Mouse (Mus musculus) left cerebral cortex, adult 2 months (tissue): ENCODE measurements at regions not wholly inside any gene's neighbourhood (a gene's known extent, or its start where the extent isn't known, plus 50 kb on each side); places are given as distances from the start of the nearest gene placed in this dataset.

ENCODE experiments used
- DNase-seq, 2 experiments: peaks; one replicate each; pipeline ENCODE4 v3.0.0; 2021 to 2022; ENCODE audit warnings: low spot score in 2 of 2, mixed read lengths in 1 of 2; ENCODE audit errors: extremely low spot score in 1 of 2
- H3K27ac ChIP-seq: fragments of 200-600 bp; 2 replicates; pipeline ENCODE4 v1.8.1; 2022
- H3K4me3 ChIP-seq: fragments of 200-600 bp; 2 replicates; pipeline ENCODE4 v1.8.1; 2022
- CTCF ChIP-seq: fragments of 200-600 bp; IDR thresholded peaks from 2 replicates; pipeline ENCODE4 v1.8.1; 2022; ENCODE audit warnings: antibody characterized with exemption, mild to moderate bottlenecking, moderate library complexity
- intact Hi-C: fragments of 180-260 bp; cut with DNase I; formaldehyde crosslinking; loops from one replicate; pipeline ENCODE4 v1.15.1; 2025
- microRNA-seq, 2 experiments: library from miRNA; unstranded; fragments of <30 nt; microRNA quantifications; one replicate each; pipeline ENCODE4 v1.2.0; 2021

DNA sequence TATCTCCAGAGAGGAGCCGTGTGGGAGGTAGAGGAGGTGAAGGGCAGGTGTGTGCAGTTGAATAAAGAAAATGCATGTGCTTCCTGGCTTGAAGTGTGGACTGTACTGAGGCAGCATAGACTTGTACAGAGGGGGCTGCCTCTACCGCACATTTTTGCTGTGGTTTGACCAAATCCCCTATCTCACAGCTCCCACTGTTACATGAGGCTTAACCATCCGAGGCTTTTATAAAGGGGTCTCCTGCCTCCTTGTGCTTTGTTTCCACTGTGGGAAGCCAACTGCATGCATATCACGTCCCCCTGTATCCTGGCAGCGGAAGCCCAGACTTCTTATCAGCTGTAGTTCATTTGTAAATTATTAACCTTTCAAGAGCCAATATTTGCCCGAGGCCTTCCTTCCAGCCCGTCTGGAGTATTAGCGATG is 53.6 kb upstream of the Camk1g start:
- no peak for TF ChIP-seq CTCF
- intact Hi-C loops, result no loop called here
- DNase-seq, result no peak
- Histone ChIP-seq H3K27ac (no peak overlapping the region), H3K4me3 (no peak overlapping the region)

DNA sequence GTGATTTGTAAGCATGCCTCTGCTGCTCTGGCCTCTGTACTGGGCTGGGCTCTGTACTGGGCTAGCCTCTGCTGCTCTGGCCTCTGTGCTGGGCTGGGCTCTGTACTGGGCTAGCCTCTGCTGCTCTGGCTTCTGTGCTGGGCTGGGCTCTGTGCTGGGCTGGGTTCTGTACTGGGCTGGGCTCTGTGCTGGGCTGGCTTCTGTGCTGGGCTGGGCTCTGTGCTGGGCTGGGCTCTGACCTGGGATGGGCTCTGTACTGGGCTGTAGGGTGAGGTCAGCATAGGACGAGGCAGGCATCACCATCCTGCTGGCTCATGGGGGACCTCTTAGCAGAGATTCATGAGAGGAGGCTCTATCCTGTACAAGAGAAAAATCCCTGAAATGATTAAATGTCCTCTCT is 52.8 kb upstream of the Camk1g start:
- H3K27ac ChIP-seq, result no peak overlapping the region
- no peak overlapping the region for H3K4me3 ChIP-seq
- intact Hi-C loops, result no loop called here
- TF ChIP-seq CTCF, result no peak
- no peak for DNase-seq

DNA sequence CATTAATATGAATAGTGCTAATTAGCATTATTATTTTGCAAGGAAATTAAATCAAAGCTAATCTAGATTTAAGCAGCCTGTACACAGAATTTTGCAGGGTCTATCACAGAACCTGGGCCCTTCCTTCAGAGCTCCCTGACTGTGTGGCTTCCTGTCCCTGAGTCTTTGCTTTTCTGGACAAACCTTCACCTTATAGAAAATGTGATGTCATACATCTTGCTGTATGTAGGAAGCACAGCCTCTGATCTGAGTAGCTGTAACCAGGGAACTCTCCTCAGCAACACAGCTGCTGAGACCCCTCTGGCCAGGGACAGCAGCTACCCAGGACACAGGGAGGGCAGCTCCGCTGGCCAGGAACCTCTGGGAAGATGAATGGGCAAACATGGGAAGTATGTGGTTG is 51.7 kb upstream of the Camk1g start:
- no peak for DNase-seq
- Histone ChIP-seq H3K4me3 (no peak overlapping the region), H3K27ac (no peak overlapping the region)
- intact Hi-C loops, result no loop called here
- TF ChIP-seq CTCF, result no peak

DNA sequence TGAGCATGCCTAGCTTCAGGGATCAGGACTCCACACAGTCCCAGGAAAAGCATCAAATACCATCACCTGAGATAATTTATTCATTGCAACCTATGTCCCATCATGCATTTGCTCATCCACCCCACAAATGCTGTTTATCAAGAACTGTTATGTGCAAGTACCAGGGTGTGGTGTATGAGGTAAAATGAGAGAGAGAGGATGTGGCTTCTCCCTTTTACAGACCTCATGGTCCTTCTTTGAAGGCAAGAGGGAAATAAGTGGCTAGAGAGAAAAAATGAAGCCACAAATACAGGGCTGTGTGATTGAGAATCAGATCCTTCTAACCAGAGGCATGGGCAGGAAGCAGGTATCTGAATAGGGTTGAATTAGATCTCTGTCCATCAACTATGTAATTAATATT is 51.3 kb upstream of the Camk1g start:
- TF ChIP-seq CTCF, result no peak
- H3K27ac ChIP-seq, result no peak overlapping the region
- intact Hi-C loops, result no loop called here
- H3K4me3 ChIP-seq, result no peak overlapping the region
- DNase-seq, result no peak

Small RNAs in the stretch of these regions (microRNA-seq; reads per million reads assigned to microRNA genes)
- 7.4 to 7.5 reads per million in 2 experiments for gene Mir205
